Mouse (Mus musculus) embryo, embryonic 11 days (tissue): ENCODE results near the gene Gm33815.
"Not testable (repeated sequence)": the region's sequence is repeated elsewhere in the genome, so short reads cannot be mapped to it uniquely, and the experiment has no call there.

ENCODE experiments used
- DNase-seq: peaks from one replicate; pipeline ENCODE4 v3.0.0-alpha.2; 2015

The Gm33815 gene

GRCm38 (mm10) chrY:69320832-69321231, at the start of gene Gm33815:
TSS of gene Gm33815 (plus strand) at chrY:69321132.
- DNase-seq, result not testable (repeated sequence)
